Mouse (Mus musculus) kidney, embryonic 14.5 days (tissue): Measurements from ENCODE around the gene Vmn2r103. TPM values are rescaled to one million over a fixed set of nuclear protein-coding genes. Genes with fewer than 3 reads are reported as not detected.

ENCODE experiments used
- ATAC-seq: fragments of 200-750 bp; cut with Nextera tagmentation; 2 replicates; pipeline ENCODE4 v1.8.0; 2017; ENCODE audit warnings: moderate number of reproducible peaks, mild to moderate bottlenecking, moderate TSS enrichment, moderate library complexity; ENCODE audit not compliant: low FRiP score, low TSS enrichment
- H3K27ac ChIP-seq: fragments of 300-500 bp; sonication (generic); 2 replicates; pipeline ENCODE4 v1.5.1; 2014; ENCODE audit warnings: low read depth, mild to moderate bottlenecking, low read length, moderate library complexity, mixed read lengths
- H3K27me3 ChIP-seq: fragments of 300-500 bp; sonication (generic); 2 replicates; pipeline ENCODE4 v1.6.1; 2014; ENCODE audit warnings: mild to moderate bottlenecking, low read length; ENCODE audit not compliant: control insufficient read depth, insufficient read depth
- H3K36me3 ChIP-seq: fragments of 300-500 bp; sonication (generic); 2 replicates; pipeline ENCODE4 v1.6.1; 2014; ENCODE audit warnings: low read length, mixed read lengths; ENCODE audit not compliant: control insufficient read depth, insufficient read depth
- H3K4me1 ChIP-seq: fragments of 300-500 bp; sonication (generic); 2 replicates; pipeline ENCODE4 v1.6.1; 2014; ENCODE audit warnings: low read length, mixed read lengths; ENCODE audit not compliant: control insufficient read depth, insufficient read depth
- H3K4me2 ChIP-seq: fragments of 300-500 bp; sonication (generic); replicated peaks from 2 replicates; pipeline ENCODE4 v1.6.1; 2014; ENCODE audit warnings: low read depth, mild to moderate bottlenecking, low read length
- H3K4me3 ChIP-seq: fragments of 300-500 bp; sonication (generic); 2 replicates; pipeline ENCODE4 v1.5.1; 2014; ENCODE audit warnings: mild to moderate bottlenecking, low read length
- H3K9ac ChIP-seq: fragments of 300-500 bp; sonication (generic); 2 replicates; pipeline ENCODE4 v1.6.1; 2014; ENCODE audit warnings: low read depth, mild to moderate bottlenecking, low read length, moderate library complexity
- H3K9me3 ChIP-seq: fragments of 300-500 bp; sonication (generic); 2 replicates; pipeline ENCODE4 v1.6.1; 2016; ENCODE audit warnings: low read length; ENCODE audit not compliant: control insufficient read depth
- WGBS: fragments of 180-500 bp; shearing (Covaris S2); extraction: QIAGEN DNeasy Blood & Tissue Kit; methylation state at CpG from one replicate; pipeline ENCODE4 v1.1.7; 2014; 5-methylcytosine and 5-hydroxymethylcytosine counted together
- polyA plus RNA-seq: library from polyadenylated mRNA; unstranded; fragments of >200 nt; fragmentation: Nextera tagmentation; extraction: Ambion mirVana; gene quantifications from 2 replicates; pipeline ENCODE4 v1.2.1, GENCODE M21; 2014

Vmn2r103 gene
- not detected in 2 replicates for polyA plus RNA-seq

- ATAC-seq = no peak
- Histone ChIP-seq H3K9me3 (no peaks in the 10 kb centered on the region), H3K4me3 (no peak within 1 kb of the TSS), H3K27me3 (no peaks in the 10 kb centered on the region), H3K9ac (no peak within 1 kb of the TSS), H3K4me2 (no peak within 1 kb of the TSS), H3K4me1 (no peaks in the 10 kb centered on the region), H3K27ac (no peak within 1 kb of the TSS), H3K36me3 (no peaks in the 10 kb centered on the region)
- WGBS = 61% methylated on average over 4 of the region's 4 CpGs
Measured at GRCm38 (mm10) chr17:19773063-19773462, at the start of gene Vmn2r103. Gene Vmn2r103 (plus strand): TSS chr17:19773363.

- H3K4me2 ChIP-seq = no peak overlapping the region
- no peak for ATAC-seq
- H3K27ac ChIP-seq = no peak overlapping the region
- H3K9me3 ChIP-seq = no peaks in the 10 kb centered on the region
- H3K4me1 ChIP-seq = no peaks in the 10 kb centered on the region
- H3K27me3 ChIP-seq = no peaks in the 10 kb centered on the region
- no peak overlapping the region for H3K9ac ChIP-seq
- no peaks in the 10 kb centered on the region for H3K36me3 ChIP-seq
- no peak overlapping the region for H3K4me3 ChIP-seq
- 96% methylated on average over 4 of the region's 4 CpGs for WGBS
Measured at GRCm38 (mm10) chr17:19778994-19779393, 5.8 kb downstream of the Vmn2r103 start.

GRCm38 (mm10) chr17:19789248-19789647 is 16.1 kb downstream of the Vmn2r103 start:
- H3K9ac ChIP-seq = no peak overlapping the region
- no peaks in the 10 kb centered on the region for H3K9me3 ChIP-seq
- no peak overlapping the region for H3K4me2 ChIP-seq
- H3K4me1 ChIP-seq = no peaks in the 10 kb centered on the region
- WGBS = 85% methylated on average over 1 of the region's 1 CpGs
- no peaks in the 10 kb centered on the region for H3K36me3 ChIP-seq
- H3K4me3 ChIP-seq = no peak overlapping the region
- no peak for ATAC-seq
- H3K27ac ChIP-seq = no peak overlapping the region
- H3K27me3 ChIP-seq = no peaks in the 10 kb centered on the region

Other genes starting within 250 kb of the Vmn2r103 start
- not detected in 2 replicates for gene Vmn2r101, start 196.1 kb upstream of the Vmn2r103 start, polyA plus RNA-seq
- gene Vmn2r102, start 113.0 kb upstream of the Vmn2r103 start, polyA plus RNA-seq = not detected in 2 replicates